Mouse (Mus musculus) c-Kit-positive CD71-positive TER-119-positive erythroid progenitor cells, embryonic 14.5 days (primary cell): Measurements from ENCODE around the gene Cdk6.

Experiments
- DNase-seq: peaks from one replicate; pipeline ENCODE4 v3.0.0-alpha.2; 2013; ENCODE audit warnings: low spot score

Cdk6 gene

GRCm38 (mm10) chr5:3486579-3487282 lies 145.4 kb downstream of the Cdk6 start:
- DNase-seq = no peak

- DNase-seq = no peak
These were observed 147.0 kb downstream of the Cdk6 start for GRCm38 (mm10) chr5:3488146-3488774.

GRCm38 (mm10) chr5:3490358-3490757 lies 149.1 kb downstream of the Cdk6 start:
- no peak for DNase-seq

GRCm38 (mm10) chr5:3491084-3491483 lies 149.8 kb downstream of the Cdk6 start:
- no peak for DNase-seq

- DNase-seq = no peak
These were observed 150.6 kb downstream of the Cdk6 start for GRCm38 (mm10) chr5:3491883-3492282.

GRCm38 (mm10) chr5:3492776-3493636 lies 151.7 kb downstream of the Cdk6 start:
- DNase-seq = no peak

- no peak for DNase-seq
These were observed 152.7 kb downstream of the Cdk6 start for GRCm38 (mm10) chr5:3493968-3494367.

GRCm38 (mm10) chr5:3494452-3495187 lies 153.3 kb downstream of the Cdk6 start:
- DNase-seq = no peak

GRCm38 (mm10) chr5:3497505-3497925 lies 156.2 kb downstream of the Cdk6 start:
- no peak for DNase-seq

- DNase-seq = no peak
These were observed 159.0 kb downstream of the Cdk6 start for GRCm38 (mm10) chr5:3500298-3500697.

GRCm38 (mm10) chr5:3500957-3501563 lies 159.8 kb downstream of the Cdk6 start:
- no peak for DNase-seq

- no peak for DNase-seq
These were observed 160.3 kb downstream of the Cdk6 start for GRCm38 (mm10) chr5:3501564-3502001.

- DNase-seq = no peak
These were observed 161.5 kb downstream of the Cdk6 start for GRCm38 (mm10) chr5:3502610-3503350.

- DNase-seq = no peak
These were observed 162.1 kb downstream of the Cdk6 start for GRCm38 (mm10) chr5:3503373-3503772.

- DNase-seq = no peak
These were observed 162.6 kb downstream of the Cdk6 start for GRCm38 (mm10) chr5:3503836-3504323.

GRCm38 (mm10) chr5:3504453-3504852 lies 163.2 kb downstream of the Cdk6 start:
- no peak for DNase-seq

GRCm38 (mm10) chr5:3505553-3505952 lies 164.3 kb downstream of the Cdk6 start:
- DNase-seq = no peak

GRCm38 (mm10) chr5:3508480-3509381 lies 167.4 kb downstream of the Cdk6 start:
- no peak for DNase-seq

GRCm38 (mm10) chr5:3509503-3509902 lies 168.2 kb downstream of the Cdk6 start:
- no peak for DNase-seq
